Comparison of ENCODE assay signal across 8 mouse cellular contexts in the genomic region with DNA sequence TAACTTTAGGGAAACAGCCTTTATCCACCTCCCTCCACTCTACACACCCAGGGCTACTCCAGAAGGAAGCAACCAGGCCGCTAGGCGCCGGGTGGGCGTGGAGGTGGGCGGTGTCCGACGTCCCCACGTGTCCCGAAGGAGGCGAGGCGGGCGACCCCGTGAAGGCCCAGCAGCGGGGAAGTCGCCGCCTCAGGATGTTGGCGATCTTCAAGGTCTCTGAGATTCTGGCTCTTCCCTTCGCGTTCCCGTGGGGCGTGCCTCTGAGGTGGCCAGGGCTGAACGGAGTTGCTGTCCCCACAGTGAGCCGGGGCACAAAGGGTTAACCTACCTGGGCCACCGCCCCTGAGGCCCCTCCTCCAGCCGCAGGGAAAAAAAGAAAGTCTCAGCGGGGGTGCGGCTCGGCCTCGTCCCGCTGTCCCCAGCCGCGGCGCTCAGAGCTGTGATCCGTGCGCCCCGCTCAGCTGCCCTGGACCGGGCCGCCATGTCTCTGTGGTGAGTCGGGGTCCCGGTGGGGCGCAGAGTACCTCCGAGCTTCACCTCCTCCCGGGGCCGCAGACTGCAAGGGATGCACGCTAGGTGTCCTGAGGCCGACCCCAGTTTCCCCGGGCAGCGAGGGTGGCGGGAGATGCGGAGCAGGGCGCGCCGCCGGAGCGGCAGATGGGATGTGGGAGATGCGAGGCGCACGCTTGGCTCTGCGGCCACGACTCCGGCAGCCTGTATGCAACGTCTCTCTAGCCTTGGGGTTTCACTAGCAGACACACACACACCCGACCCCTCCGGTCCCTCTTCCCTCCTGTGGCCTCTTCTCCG. TPM values are rescaled to one million over a fixed set of nuclear protein-coding genes. Genes with fewer than 3 reads are reported as not detected.
DNase-seq lines count a peak whose midpoint lies in the region; ATAC-seq and TF ChIP-seq lines count a peak whose summit lies in the region.

No protein-coding gene starts in this region.

- peak overlapping the region; percentile 71 for H3K4me3 ChIP-seq in embryonic facial prominence, embryonic 13.5 days
- peak overlapping the region; percentile 69 for H3K4me3 ChIP-seq in lung, embryonic 14.5 days (ENCODE audit: low read depth, low read length)

- TF ChIP-seq CTCF in lung, embryonic 14.5 days (IDR thresholded peaks at IDR 0.05; ENCODE audit: low read depth), result peak; percentile 33

- intact Hi-C loops in heart, postnatal 14 days (cut with DNase I), result no loop called here

- no peak overlapping the region for H3K27ac ChIP-seq in embryonic facial prominence, embryonic 13.5 days
- H3K27ac ChIP-seq in lung, embryonic 14.5 days (ENCODE audit: low read depth), result no peak overlapping the region; the same call in 1 of the 2 replicates

- DNase-seq in B cell, adult 2 months, result peak; percentile 70
- DNase-seq in adrenal gland, postnatal 25 days, result peak; percentile 55
- peak; percentile 60 to 67 for DNase-seq in heart, postnatal 14 days
- DNase-seq in kidney, postnatal 4 days, result peak; percentile 88 to 92
- peak; percentile 87 for DNase-seq in lung, embryonic 14.5 days
- peak; percentile 71 for DNase-seq in ovary, adult 18-20 months (ENCODE audit: low spot score)
- peak; percentile 48 for DNase-seq in urinary bladder, postnatal 25 days (ENCODE audit: low spot score)

- no peaks in the 10 kb centered on the region for H3K9me3 ChIP-seq in embryonic facial prominence, embryonic 13.5 days
- H3K9me3 ChIP-seq in lung, embryonic 14.5 days (ENCODE audit: low read depth, low read length), result no peaks in the 10 kb centered on the region

- WGBS in embryonic facial prominence, embryonic 13.5 days, result under 1% methylated on average over 64 of the region's 65 CpGs
- WGBS in lung, embryonic 14.5 days, result under 1% methylated on average over 65 of the region's 65 CpGs

- H3K9ac ChIP-seq in embryonic facial prominence, embryonic 13.5 days, result peak overlapping the region; percentile 81
- peak overlapping the region; percentile 68 for H3K9ac ChIP-seq in lung, embryonic 14.5 days

- ATAC-seq in embryonic facial prominence, embryonic 13.5 days (ENCODE audit: insufficient number of reproducible peaks, insufficient read depth, low FRiP score, low TSS enrichment, low read depth), result peak; percentile 60; the same call in 1 of the 2 replicates
- peak; percentile 91 for ATAC-seq in lung, embryonic 14.5 days (ENCODE audit: insufficient read depth)

- peaks cover 34% of the 10 kb centered on the region for H3K27me3 ChIP-seq in embryonic facial prominence, embryonic 13.5 days
- H3K27me3 ChIP-seq in lung, embryonic 14.5 days (ENCODE audit: insufficient read depth, low read length), result peaks cover 11% of the 10 kb centered on the region; the same call in 1 of the 2 replicates

- peak overlapping the region; percentile 96 for H3K4me2 ChIP-seq in embryonic facial prominence, embryonic 13.5 days
- H3K4me2 ChIP-seq in lung, embryonic 14.5 days, result peak overlapping the region; percentile 87

- peaks cover 16% of the 10 kb centered on the region for H3K36me3 ChIP-seq in embryonic facial prominence, embryonic 13.5 days
- H3K36me3 ChIP-seq in lung, embryonic 14.5 days (ENCODE audit: insufficient read depth), result 0 out of 2 replicates have a peak, but pooled peaks cover 4% of the 10 kb centered on the region

- H3K4me1 ChIP-seq in embryonic facial prominence, embryonic 13.5 days, result peaks cover 14% of the 10 kb centered on the region
- H3K4me1 ChIP-seq in lung, embryonic 14.5 days (ENCODE audit: insufficient read depth), result no peaks in the 10 kb centered on the region

RNA-seq across cellular contexts. Expression of gene B3gnt7, which starts 0.6 kb away (rescaled TPM):
- total RNA-seq in adrenal gland, postnatal 25 days (2021), result 0.12 TPM in 1 of 2 replicates, not detected in the other
- 6.0 and 6.7 TPM in 2 replicates for polyA plus RNA-seq in embryonic facial prominence, embryonic 13.5 days (2015; fragmentation: Nextera tagmentation; extraction: Ambion mirVana)
- under 1 TPM; 0.54 to 0.57 TPM for total RNA-seq in heart, postnatal 14 days (2021)
- polyA plus RNA-seq in lung, embryonic 14.5 days (2014; fragmentation: Nextera tagmentation; extraction: Ambion mirVana), result 7.2 and 7.5 TPM in 2 replicates

RNA-seq across cellular contexts. Expression of gene Ncl, which starts 55.9 kb away (rescaled TPM):
- 238 and 311 TPM in 2 replicates for total RNA-seq in adrenal gland, postnatal 25 days (2021)
- 390 and 452 TPM in 2 replicates for polyA plus RNA-seq in embryonic facial prominence, embryonic 13.5 days (2015; fragmentation: Nextera tagmentation; extraction: Ambion mirVana)
- total RNA-seq in heart, postnatal 14 days (2021), result 100 to 1,000 TPM; 122 to 125 TPM
- 391 and 408 TPM in 2 replicates for polyA plus RNA-seq in lung, embryonic 14.5 days (2014; fragmentation: Nextera tagmentation; extraction: Ambion mirVana)
